Mouse (Mus musculus): ENCODE results near the gene Cpa2.

DNA sequence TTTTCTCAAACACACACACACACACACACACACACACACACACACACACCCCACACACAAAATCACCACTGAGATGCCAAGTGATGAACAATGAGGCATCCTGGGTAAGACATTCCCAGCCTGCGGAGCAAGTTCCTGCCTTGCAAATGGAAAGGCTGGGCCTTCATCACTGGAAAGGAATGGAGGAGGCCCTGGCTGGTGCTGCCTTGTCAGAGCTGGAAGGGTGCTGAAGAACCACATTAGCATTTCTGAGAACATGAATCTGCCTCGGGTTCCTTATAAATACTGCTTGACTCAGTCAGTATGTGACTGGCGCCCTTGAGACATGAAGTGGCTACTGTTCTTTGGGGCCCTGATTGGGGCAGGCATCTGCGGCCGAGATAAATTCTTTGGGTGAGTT is 26.7 kb downstream of the Cpa2 start, which contains the start of gene Cpa4:
- TF ChIP-seq ZC3H11A (IDR thresholded peaks at IDR 0.05; ENCODE audit: borderline replicate concordance, low read depth, low read length) (no peak), MAFK (IDR thresholded peaks at IDR 0.05; ENCODE audit: insufficient read depth, low read depth, low read length) (no peak), ZNF384 (IDR thresholded peaks at IDR 0.05; ENCODE audit: low read depth, low read length) (no peak)

Measured in ES-E14 (cell line).